Mouse (Mus musculus) Patski (cell line): ENCODE measurements at regions not wholly inside any gene's neighbourhood (a gene's known extent, or its start where the extent isn't known, plus 50 kb on each side); places are given as distances from the start of the nearest gene placed in this dataset.

Source experiments
- ATAC-seq: fragments of 100-300 bp; one replicate; pipeline ENCODE4 v1.8.0; 2021
- CTCF ChIA-PET: fragments of 350-600 bp; sonication (Branson Sonifier 250); formaldehyde crosslinking; loops from one replicate; lab custom pipeline; 2022; ENCODE audit warnings: inconsistent platforms; lab: Charles Lee
- POLR2A ChIA-PET: fragments of 350-600 bp; sonication (Branson Sonifier 250); formaldehyde crosslinking; loops from one replicate; lab custom pipeline; 2022; ENCODE audit warnings: antibody characterized with exemption, inconsistent platforms; lab: Charles Lee
- DNase-seq: peaks from one replicate; pipeline ENCODE4 v3.0.0-alpha.2; 2011; ENCODE audit warnings: low read depth, low spot score
- H3K27me3 ChIP-seq: fragments of 371-371 bp; one replicate; pipeline ENCODE4 v1.5.1; 2021
- CTCF ChIP-seq: fragments of 100-300 bp; IDR thresholded peaks from one replicate; pipeline ENCODE4 v1.5.1; 2021
- in situ Hi-C: fragments of 300-500 bp; cut with MboI; formaldehyde crosslinking; loops from 3 replicates; pipeline ENCODE4 v1.11.1; 2018; ENCODE audit warnings: low pct_unique_long_range_greater_than_20kb, mixed read lengths

GRCm38 (mm10) chr8:125327006-125327405, 242.6 kb downstream of the Sipa1l2 start:
- H3K27me3 ChIP-seq, result peaks cover 3% of the 10 kb centered on the region
- ChIA-PET POLR2A (no interaction called here), CTCF (no interaction called here)
- in situ Hi-C loops, result no loop called here
- no peak for TF ChIP-seq CTCF
- ATAC-seq, result no peak
- DNase-seq, result no peak

- DNase-seq (no peak), ATAC-seq (no peak)
- POLR2A ChIA-PET, result no interaction called here
- H3K27me3 ChIP-seq, result peaks cover 3% of the 10 kb centered on the region
- no peak for TF ChIP-seq CTCF
- CTCF ChIA-PET, result no interaction called here
- in situ Hi-C loops, result no loop called here
These were observed 243.9 kb downstream of the Sipa1l2 start for GRCm38 (mm10) chr8:125325736-125326135.

GRCm38 (mm10) chr8:125322561-125322960, 247.0 kb downstream of the Sipa1l2 start:
- DNase-seq, result no peak
- no peak for ATAC-seq
- CTCF ChIA-PET, result no interaction called here
- no peak for TF ChIP-seq CTCF
- in situ Hi-C loops, result no loop called here
- POLR2A ChIA-PET, result no interaction called here
- peaks cover 3% of the 10 kb centered on the region for H3K27me3 ChIP-seq

- no peak for ATAC-seq
- CTCF ChIA-PET, result no interaction called here
- no peak for TF ChIP-seq CTCF
- peaks cover 5% of the 10 kb centered on the region for H3K27me3 ChIP-seq
- in situ Hi-C loops, result no loop called here
- POLR2A ChIA-PET, result interaction anchor here (0.7 kb wide), 1 partner anchor 22 kb away, joined by 3 read pairs; no protein-coding TSS in a partner anchor
- DNase-seq, result no peak
These were observed 252.0 kb downstream of the Sipa1l2 start for GRCm38 (mm10) chr8:125317584-125317991.

GRCm38 (mm10) chr8:125315736-125316135, 253.9 kb downstream of the Sipa1l2 start:
- in situ Hi-C loops, result no loop called here
- CTCF ChIA-PET, result interaction anchor here (1.2 kb wide), 1 partner anchor 8 kb away, joined by 4 read pairs; no protein-coding TSS in a partner anchor
- no peak for TF ChIP-seq CTCF
- POLR2A ChIA-PET, result no interaction called here
- peaks cover 5% of the 10 kb centered on the region for H3K27me3 ChIP-seq
- no peak for DNase-seq
- ATAC-seq, result no peak

GRCm38 (mm10) chr8:125314996-125315395, 254.6 kb downstream of the Sipa1l2 start:
- ATAC-seq (no peak), DNase-seq (no peak)
- CTCF ChIA-PET, result interaction anchor here (1.2 to 1.9 kb wide), 3 partner anchors 8 to 253 kb away, joined by 3 to 4 read pairs (median 4); no protein-coding TSS in a partner anchor
- no peak for TF ChIP-seq CTCF
- POLR2A ChIA-PET, result no interaction called here
- peaks cover 5% of the 10 kb centered on the region for H3K27me3 ChIP-seq
- in situ Hi-C loops, result no loop called here

- POLR2A ChIA-PET, result no interaction called here
- ATAC-seq, result no peak
- no peak for TF ChIP-seq CTCF
- in situ Hi-C loops, result no loop called here
- CTCF ChIA-PET, result interaction anchor here (1.2 to 1.9 kb wide), 3 partner anchors 9 to 254 kb away, joined by 3 to 4 read pairs (median 4); no protein-coding TSS in a partner anchor
- no peak for DNase-seq
- H3K27me3 ChIP-seq, result peaks cover 5% of the 10 kb centered on the region
These were observed 255.2 kb downstream of the Sipa1l2 start for GRCm38 (mm10) chr8:125314221-125314984.

- TF ChIP-seq CTCF, result no peak
- ATAC-seq (no peak), DNase-seq (no peak)
- CTCF ChIA-PET, result no interaction called here
- peaks cover 5% of the 10 kb centered on the region for H3K27me3 ChIP-seq
- POLR2A ChIA-PET, result no interaction called here
- in situ Hi-C loops, result no loop called here
These were observed 257.4 kb downstream of the Disc1 start for GRCm38 (mm10) chr8:125311228-125312053.
